Mouse (Mus musculus): ENCODE measurements around the gene Pdk4.

Pdk4 gene

GRCm38 (mm10) chr6:5447013-5447412 lies 49.1 kb downstream of the Pdk4 start:
- no peak for DNase-seq (ENCODE audit: extremely low spot score, low read depth, low spot score)

DNA sequence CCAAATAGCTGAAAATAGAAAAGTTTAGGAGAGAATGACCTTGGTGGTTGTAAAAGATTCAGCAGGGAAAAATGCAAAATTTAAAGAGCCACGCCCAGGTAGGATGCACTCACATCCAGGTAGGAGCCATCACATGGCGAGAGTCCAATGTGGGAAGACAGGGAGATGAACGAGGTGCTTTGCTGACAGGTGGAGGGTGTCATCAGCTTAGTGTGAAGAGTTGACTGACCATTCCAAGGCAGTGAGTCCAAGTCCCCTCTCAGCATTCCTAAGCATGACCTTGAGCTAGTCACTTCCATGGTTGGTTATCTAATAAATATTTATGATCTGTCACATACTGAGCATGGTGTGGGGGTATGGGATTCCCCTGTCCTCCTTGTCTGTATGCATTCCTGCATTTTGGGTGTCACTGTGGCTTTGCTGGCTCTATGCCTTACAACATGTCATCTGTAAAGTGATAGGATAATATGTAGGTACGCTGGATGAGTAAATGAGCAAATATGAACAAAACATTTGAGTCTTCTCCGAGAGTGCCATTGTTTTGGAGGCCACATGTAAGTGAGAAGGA lies 51.7 kb downstream of the Pdk4 start:
- DNase-seq (ENCODE audit: extremely low spot score, low read depth, low spot score) = no peak

- DNase-seq (ENCODE audit: extremely low spot score, low read depth, low spot score) = no peak
Measured at GRCm38 (mm10) chr6:5443104-5443863, 52.8 kb downstream of the Pdk4 start.

DNA sequence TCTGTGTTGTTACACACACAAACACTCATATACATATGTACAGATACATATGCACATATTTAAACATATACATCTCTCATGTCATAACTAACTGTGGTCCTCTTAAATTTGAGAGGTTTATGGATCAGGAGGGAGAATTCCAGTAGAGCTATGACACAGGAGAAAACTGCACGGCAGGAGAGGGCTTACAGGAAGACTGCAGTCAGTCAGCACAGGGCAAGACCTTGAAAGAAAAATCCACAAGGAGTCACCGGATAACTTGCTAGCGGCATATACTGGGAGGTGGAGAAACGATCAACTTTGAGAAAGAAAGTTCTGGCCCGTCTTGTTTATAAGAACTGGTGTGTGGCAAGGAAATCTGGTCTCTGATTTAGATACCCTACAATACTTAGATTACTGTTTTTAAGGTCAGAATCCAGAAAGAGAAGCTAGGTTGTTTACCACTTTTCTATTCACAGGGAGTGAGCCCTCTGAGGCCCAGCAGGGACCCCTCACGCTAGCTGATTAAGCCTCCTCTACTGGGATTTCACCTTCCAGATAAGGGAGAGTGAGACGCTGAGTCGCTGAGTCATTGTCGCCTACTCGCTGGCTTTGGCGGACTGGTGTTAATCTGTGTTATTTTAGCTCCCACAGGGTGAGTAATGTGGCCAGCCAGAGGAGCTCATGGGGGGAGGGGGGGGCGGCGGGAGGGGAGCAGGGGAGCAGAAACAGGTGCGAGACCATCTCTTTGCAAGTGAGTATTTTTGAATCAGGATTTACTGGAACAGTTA lies 53.6 kb downstream of the Pdk4 start:
- DNase-seq (ENCODE audit: extremely low spot score, low read depth, low spot score) = no peak

DNA sequence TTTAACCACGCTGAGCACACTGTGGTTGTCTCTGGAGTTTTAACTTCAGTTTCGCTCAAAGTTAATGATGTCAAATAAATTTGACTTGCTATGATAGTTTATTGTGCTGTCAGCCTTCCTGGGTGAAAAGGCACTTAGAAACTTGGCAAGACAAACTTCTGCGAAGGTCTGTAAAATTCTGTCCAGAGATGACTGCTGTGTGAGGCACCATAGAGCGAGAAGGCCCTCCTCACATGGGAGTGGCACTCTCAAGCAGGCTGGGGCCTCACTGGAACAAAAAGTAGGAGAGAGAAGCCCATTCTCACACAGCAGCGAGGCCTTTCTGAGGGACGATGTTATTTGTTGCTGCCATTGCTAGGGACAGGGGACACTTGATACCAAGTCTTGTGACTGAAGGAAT lies 54.9 kb downstream of the Pdk4 start:
- no peak for DNase-seq (ENCODE audit: extremely low spot score, low read depth, low spot score)

DNA sequence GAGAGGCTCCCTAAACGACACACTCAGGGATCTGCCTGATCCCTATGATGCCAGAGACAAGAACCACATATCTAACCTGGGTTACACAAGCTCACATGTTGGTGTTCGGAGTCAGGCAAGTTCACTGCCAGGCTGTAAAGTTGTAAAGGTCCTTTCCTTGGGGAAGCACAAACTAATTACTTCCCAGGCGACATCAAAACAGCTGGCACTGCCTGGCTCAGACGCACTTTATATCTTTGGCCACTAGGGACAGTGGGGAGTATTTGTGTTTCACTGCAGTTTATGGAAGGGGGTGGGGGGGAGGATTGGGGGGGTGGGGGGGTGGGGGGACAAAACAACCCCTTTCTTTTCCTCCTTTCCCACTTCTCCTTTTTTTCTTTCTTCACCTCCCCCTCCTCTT lies 58.4 kb downstream of the Pdk4 start:
- no peak for DNase-seq (ENCODE audit: extremely low spot score, low read depth, low spot score)

DNA sequence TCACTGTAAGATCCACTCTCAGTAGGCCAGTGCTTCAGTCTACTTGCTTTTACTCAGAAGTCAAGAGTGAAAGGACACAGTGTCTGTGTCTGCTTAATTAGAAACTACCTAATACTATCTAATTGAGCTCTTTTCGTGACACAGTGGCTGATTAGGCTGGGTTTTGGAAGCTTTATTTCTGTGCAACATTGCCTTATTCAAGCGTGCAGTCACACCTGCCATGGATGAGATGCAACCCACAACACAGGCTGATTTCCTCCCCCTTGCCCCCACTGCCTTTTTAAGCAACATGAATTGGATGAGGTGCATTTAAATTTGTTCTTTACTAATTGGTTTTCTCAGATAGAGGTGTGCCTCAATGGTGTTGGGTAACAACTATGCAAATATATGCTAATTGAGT lies 62.2 kb downstream of the Pdk4 start:
- no peak for DNase-seq (ENCODE audit: extremely low spot score, low read depth, low spot score)

Data from hindlimb bud, embryonic 11.5 days (tissue).